Mouse (Mus musculus) T-cell, adult 66 days (primary cell): ENCODE data around the gene Dhx33. TPM values are rescaled to one million over a fixed set of nuclear protein-coding genes. Genes with fewer than 3 reads are reported as not detected.

Experiments
- total RNA-seq, 2 experiments: library from RNA; stranded (reverse); gene quantifications; 3 replicates in 1 of 2; 4 replicates in 1 of 2; pipeline ENCODE4 v1.2.4; 2023

Gene Dhx33
- 10 to 100 TPM; 29.8 to 33.7 TPM for total RNA-seq

DNA sequence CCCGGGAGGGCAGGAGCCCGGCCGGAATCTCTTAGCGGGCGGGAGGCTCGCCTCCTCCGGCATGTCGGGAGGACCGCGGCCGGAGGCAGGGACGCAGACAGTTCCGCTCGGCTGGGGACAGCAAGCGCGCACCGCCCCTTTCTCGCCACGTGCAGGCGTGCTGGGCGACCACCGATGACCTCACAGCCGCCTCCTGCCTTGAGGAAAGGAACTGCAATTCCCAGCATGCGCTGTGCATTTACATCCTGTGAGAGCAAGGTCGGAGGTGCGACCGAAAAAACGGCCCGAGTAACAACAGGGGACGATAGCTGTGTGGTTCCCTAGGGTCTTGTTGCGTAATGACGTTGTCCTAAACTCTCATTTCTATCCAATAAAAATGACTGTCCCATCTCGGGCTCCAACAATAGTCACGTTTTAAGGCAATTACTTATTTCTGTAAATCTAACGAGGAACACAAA, at the start of gene Dhx33:
Dhx33 (minus strand) TSS at position 122 of the 458 bp plus-strand sequence.

DNA sequence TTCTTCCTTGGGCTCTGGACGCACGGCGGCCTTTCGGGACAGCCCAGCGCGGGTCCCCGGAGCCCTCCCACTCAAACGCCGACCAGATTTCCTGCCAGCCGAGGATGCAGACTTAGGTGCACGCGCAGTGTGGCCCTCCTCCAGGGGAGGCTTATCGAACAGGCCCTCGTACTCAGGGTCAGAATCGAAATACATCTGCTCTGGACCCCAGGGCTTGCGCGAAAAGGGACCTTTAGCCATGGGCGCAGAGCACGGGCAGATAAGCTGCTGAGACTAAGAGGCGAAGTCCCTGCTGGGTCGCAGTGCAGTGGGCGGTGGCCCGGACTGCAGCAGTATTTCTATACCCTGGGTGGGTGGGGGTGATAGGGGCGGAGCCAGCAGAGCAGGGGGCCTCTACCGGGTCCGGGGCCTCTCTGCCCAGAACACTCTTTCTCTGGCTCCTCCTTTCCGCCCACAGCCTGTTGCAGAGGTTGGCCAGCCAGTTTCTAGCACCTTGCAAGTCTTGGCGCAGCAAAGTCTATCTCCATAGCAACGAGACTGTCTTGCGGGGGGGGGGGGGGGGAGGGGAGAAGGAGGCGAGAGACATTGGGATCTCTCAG, 29.0 kb upstream of the Dhx33 start, which contains the start of gene 6330403K07Rik:
6330403K07Rik (minus strand) TSS at position 351 of the 599 bp plus-strand sequence.

DNA sequence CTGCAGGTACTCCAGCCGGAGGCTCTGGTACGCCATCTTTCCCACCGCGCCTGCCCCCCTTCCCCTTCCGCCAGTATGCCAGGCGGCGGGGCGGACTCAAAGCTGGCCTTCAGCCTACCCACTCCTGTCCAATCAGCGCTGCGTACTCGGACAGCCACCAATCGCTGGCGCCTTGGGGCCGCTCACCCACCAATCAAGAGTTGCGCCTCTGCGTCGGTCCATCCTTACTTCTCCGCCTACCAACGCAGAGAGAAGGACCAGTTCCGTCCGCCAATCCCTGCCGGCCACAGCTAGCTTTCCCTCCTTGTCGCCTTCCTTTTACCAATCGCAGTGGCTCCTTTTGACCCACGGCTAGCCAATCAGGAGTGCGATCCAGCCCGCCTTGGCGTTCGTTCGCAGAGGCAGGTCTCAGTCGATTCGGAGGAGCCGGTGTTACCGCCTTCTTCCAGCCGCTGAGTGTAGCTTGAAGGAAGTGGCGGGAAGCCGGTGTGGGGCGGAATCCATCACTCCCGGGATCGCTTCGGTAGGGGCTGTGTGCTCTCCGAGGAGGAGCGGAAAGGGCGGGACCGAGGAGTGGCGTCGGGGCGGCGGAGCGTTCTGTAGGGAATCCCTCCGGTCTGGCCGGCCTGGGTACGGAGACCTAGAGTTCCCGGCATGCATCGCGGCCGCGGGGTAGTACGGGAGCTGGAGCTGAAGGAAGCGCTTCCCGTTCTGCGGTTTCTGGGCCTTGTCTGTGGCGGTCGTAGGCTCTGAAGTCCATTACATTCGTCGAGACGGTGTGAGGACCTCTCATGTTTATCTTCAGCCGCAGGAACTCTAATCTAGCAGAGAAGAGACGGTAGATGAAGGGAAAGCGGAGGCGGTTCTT, 15.2 kb upstream of the Dhx33 start, which contains the start of the genes Mis12 and Derl2:
Mis12 (plus strand) TSS at position 411 of the 868 bp plus-strand sequence.
Derl2 (minus strand) TSS at position 641 of the 868 bp plus-strand sequence.

DNA sequence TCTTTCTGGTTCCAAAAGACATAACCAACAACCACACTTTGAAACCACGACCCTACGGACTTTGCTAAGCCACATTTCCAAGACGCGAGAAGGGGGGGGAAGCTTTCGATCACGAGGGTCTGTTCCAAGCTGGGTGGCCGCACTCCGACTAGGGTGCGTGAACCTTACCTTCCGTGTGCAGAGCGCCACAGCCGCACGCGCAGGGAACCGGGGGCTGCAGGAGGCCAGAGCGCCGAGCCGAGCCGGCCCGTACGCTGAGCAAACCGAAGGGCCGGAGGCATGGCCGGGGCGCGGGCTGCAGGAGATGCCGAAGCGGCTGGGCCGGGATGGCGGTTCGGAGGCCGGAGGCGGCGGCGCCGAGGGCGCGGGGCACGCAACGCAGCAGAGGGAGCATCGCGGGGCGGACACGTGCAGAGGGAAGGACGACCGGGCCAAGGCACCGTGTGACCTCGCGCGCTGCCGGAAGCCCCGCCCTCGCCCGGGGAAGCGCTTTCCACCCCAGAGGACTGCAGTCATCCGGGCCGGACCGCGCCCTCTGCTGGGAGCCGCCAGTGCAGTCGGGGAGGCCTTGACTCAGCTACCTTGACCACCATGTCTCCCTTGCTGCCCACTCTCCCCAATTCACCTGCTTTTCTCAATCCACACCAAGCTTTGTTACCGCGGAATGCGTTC, 21.5 kb downstream of the Dhx33 start, which contains the start of gene C1qbp:
C1qbp (minus strand) TSS at position 470 of the 672 bp plus-strand sequence.

DNA sequence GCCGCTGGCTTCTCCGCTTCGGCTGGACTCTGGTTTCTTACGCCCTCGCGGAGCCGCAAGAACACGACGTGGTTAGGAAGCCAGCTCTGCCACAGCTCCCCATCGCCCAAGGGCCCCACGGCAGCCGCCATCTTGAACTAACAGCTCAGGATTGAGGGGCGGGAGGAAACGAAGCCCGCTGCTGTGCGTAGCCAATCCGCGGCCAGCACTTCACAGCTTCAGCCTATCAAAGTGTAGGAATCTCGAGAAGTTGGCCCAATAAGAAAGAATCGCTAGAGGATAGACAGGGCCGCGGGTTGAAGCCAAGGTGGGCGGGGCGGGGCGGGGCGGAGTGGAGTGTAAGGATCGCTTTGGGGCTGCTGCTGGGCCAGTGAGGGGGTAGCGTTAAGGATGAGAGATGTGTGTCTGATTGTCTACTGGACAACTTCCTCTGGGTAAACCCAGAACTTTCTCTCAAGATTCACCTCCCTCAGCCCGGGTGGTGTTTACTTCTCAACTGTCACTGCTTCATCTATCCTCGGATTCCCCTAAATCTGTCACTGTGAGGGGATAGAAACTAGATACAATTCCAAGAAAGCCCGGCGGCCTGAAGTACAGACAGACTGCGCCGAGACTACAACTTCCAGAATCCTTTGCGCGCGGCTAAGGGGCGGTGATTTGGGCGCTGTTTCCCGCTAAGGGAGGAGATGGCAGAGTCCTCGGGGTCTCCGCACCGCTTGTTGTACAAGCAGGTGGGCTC, 34.2 kb downstream of the Dhx33 start, which contains the start of the genes Nup88 and Rpain:
Nup88 (minus strand) TSS at position 153 of the 739 bp plus-strand sequence.
Rpain (plus strand) TSS at position 393 of the 739 bp plus-strand sequence.

Other genes starting within 250 kb of the Dhx33 start
- 1 to 10 TPM; 3.3 to 4.7 TPM for gene Zfp3, start 240.2 kb downstream of the Dhx33 start, total RNA-seq
- not detected for gene Scimp, start 191.9 kb downstream of the Dhx33 start, total RNA-seq
- gene Rabep1, start 159.7 kb downstream of the Dhx33 start, total RNA-seq, result 10 to 100 TPM; 37.8 to 41.6 TPM
- 10 to 100 TPM; 91.2 to 98.1 TPM for gene Nup88, start 34.5 kb downstream of the Dhx33 start, total RNA-seq
- gene Rpain, start 34.2 kb downstream of the Dhx33 start, total RNA-seq, result 10 to 100 TPM; 49.0 to 50.9 TPM
- 100 to 1,000 TPM in 1 of 2 experiments, 10 to 100 TPM in 1; 92.8 to 110 TPM for gene C1qbp, start 21.4 kb downstream of the Dhx33 start, total RNA-seq
- gene Mis12, start 15.2 kb upstream of the Dhx33 start, total RNA-seq, result 10 to 100 TPM; 13.4 to 17.3 TPM
- 10 to 100 TPM; 34.5 to 38.4 TPM for gene Derl2, start 15.4 kb upstream of the Dhx33 start, total RNA-seq
- gene 6330403K07Rik, start 29.1 kb upstream of the Dhx33 start, total RNA-seq, result under 1 TPM; 0.39 to 0.61 TPM
- gene Nlrp1a, start 140.3 kb upstream of the Dhx33 start, total RNA-seq, result 1 to 10 TPM; 4.2 to 4.6 TPM
- 1 to 10 TPM; 1.6 to 1.8 TPM for gene Nlrp1b, start 226.3 kb upstream of the Dhx33 start, total RNA-seq